Mouse (Mus musculus) limb, embryonic 10.5 days (tissue): ENCODE results near the gene Gpr141. TPM values are rescaled to one million over a fixed set of nuclear protein-coding genes. Genes with fewer than 3 reads are reported as not detected.
"Not testable (repeated sequence)": the region's sequence is repeated elsewhere in the genome, so short reads cannot be mapped to it uniquely, and the experiment has no call there.

Experiments used
- DNase-seq: peaks from one replicate; pipeline ENCODE4 v3.0.0-alpha.2; 2017; ENCODE audit warnings: low spot score
- H3K27ac ChIP-seq: fragments of 300-500 bp; sonication (generic); 2 replicates; pipeline ENCODE4 v1.5.1; 2016; ENCODE audit warnings: mild to moderate bottlenecking
- H3K27me3 ChIP-seq: fragments of 300-500 bp; sonication (generic); 2 replicates; pipeline ENCODE4 v1.6.1; 2016; ENCODE audit warnings: low read depth, mild to moderate bottlenecking; ENCODE audit not compliant: poor library complexity, severe bottlenecking
- H3K36me3 ChIP-seq: fragments of 300-500 bp; sonication (generic); 2 replicates; pipeline ENCODE4 v1.6.1; 2016; ENCODE audit warnings: mild to moderate bottlenecking, moderate library complexity
- H3K4me1 ChIP-seq: fragments of 300-500 bp; sonication (generic); 2 replicates; pipeline ENCODE4 v1.6.1; 2016
- H3K4me3 ChIP-seq: fragments of 300-500 bp; sonication (generic); 2 replicates; pipeline ENCODE4 v1.5.1; 2016; ENCODE audit warnings: mild to moderate bottlenecking, moderate library complexity
- H3K9me3 ChIP-seq: fragments of 300-500 bp; sonication (generic); replicated peaks from 2 replicates; pipeline ENCODE4 v1.6.1; 2016; ENCODE audit warnings: mild to moderate bottlenecking
- WGBS: fragments of 180-500 bp; shearing (Covaris S2); methylation state at CpG from one replicate; pipeline ENCODE4 v1.1.7; 2016; 5-methylcytosine and 5-hydroxymethylcytosine counted together
- polyA plus RNA-seq: library from polyadenylated mRNA; unstranded; fragments of >200 nt; fragmentation: Nextera tagmentation; extraction: Ambion mirVana; gene quantifications from 2 replicates; pipeline ENCODE4 v1.2.1, GENCODE M21; 2016

Gene Gpr141
- polyA plus RNA-seq, 1 experiment from 2014 or later = not detected

GRCm38 (mm10) chr13:19794486-19794885, 29.6 kb downstream of the Gpr141 start:
- H3K36me3 ChIP-seq = no peaks in the 10 kb centered on the region
- H3K9me3 ChIP-seq = no peaks in the 10 kb centered on the region
- no peaks in the 10 kb centered on the region for H3K4me1 ChIP-seq
- no peak overlapping the region for H3K4me3 ChIP-seq
- DNase-seq = no peak
- H3K27me3 ChIP-seq = no peaks in the 10 kb centered on the region
- WGBS = 80% methylated on average over 6 of the region's 6 CpGs
- H3K27ac ChIP-seq = no peak overlapping the region

GRCm38 (mm10) chr13:19793761-19794160, 30.3 kb downstream of the Gpr141 start:
- no peak for DNase-seq
- Histone ChIP-seq H3K36me3 (no peaks in the 10 kb centered on the region), H3K4me3 (no peak overlapping the region), H3K27ac (no peak overlapping the region), H3K27me3 (no peaks in the 10 kb centered on the region), H3K4me1 (no peaks in the 10 kb centered on the region), H3K9me3 (no peaks in the 10 kb centered on the region)
- WGBS = 86% methylated on average over 4 of the region's 4 CpGs

GRCm38 (mm10) chr13:19787946-19788345, 36.1 kb downstream of the Gpr141 start:
- not testable (repeated sequence) for H3K9me3 ChIP-seq, H3K36me3 ChIP-seq, H3K4me1 ChIP-seq, H3K27me3 ChIP-seq, H3K4me3 ChIP-seq, DNase-seq, H3K27ac ChIP-seq
- WGBS = 91% methylated on average over 1 of the region's 1 CpGs

- Histone ChIP-seq H3K4me3 (no peak overlapping the region), H3K9me3 (no peaks in the 10 kb centered on the region), H3K36me3 (no peaks in the 10 kb centered on the region), H3K27me3 (no peaks in the 10 kb centered on the region), H3K27ac (no peak overlapping the region), H3K4me1 (no peaks in the 10 kb centered on the region)
- 84% methylated on average over 1 of the region's 1 CpGs for WGBS
- DNase-seq = no peak
Measured at GRCm38 (mm10) chr13:19770163-19770562, 53.9 kb downstream of the Gpr141 start.

- no peak overlapping the region for H3K4me3 ChIP-seq
- WGBS = 82% methylated on average over 2 of the region's 2 CpGs
- no peak for DNase-seq
- no peaks in the 10 kb centered on the region for H3K9me3 ChIP-seq
- H3K27me3 ChIP-seq = no peaks in the 10 kb centered on the region
- no peak overlapping the region for H3K27ac ChIP-seq
- H3K36me3 ChIP-seq = no peaks in the 10 kb centered on the region
- H3K4me1 ChIP-seq = no peaks in the 10 kb centered on the region
Measured at GRCm38 (mm10) chr13:19767202-19767601, 56.9 kb downstream of the Gpr141 start.

- Histone ChIP-seq H3K27me3 (no peaks in the 10 kb centered on the region), H3K36me3 (no peaks in the 10 kb centered on the region), H3K4me3 (no peak overlapping the region), H3K4me1 (no peaks in the 10 kb centered on the region), H3K27ac (no peak overlapping the region), H3K9me3 (no peaks in the 10 kb centered on the region)
- 93% methylated on average over 4 of the region's 4 CpGs for WGBS
- no peak for DNase-seq
Measured at GRCm38 (mm10) chr13:19764276-19764675, 59.8 kb downstream of the Gpr141 start.

GRCm38 (mm10) chr13:19763211-19763610, 60.8 kb downstream of the Gpr141 start:
- Histone ChIP-seq H3K4me1 (no peaks in the 10 kb centered on the region), H3K4me3 (no peak overlapping the region), H3K36me3 (no peaks in the 10 kb centered on the region), H3K9me3 (no peaks in the 10 kb centered on the region), H3K27ac (no peak overlapping the region), H3K27me3 (no peaks in the 10 kb centered on the region)
- no peak for DNase-seq
- WGBS = 97% methylated on average over 1 of the region's 1 CpGs

GRCm38 (mm10) chr13:19745741-19746140, 78.3 kb downstream of the Gpr141 start:
- 82% methylated on average over 2 of the region's 2 CpGs for WGBS

GRCm38 (mm10) chr13:19744536-19744935, 79.5 kb downstream of the Gpr141 start:
- Histone ChIP-seq H3K4me1 (no peaks in the 10 kb centered on the region), H3K27me3 (no peaks in the 10 kb centered on the region), H3K27ac (no peak overlapping the region), H3K4me3 (no peak overlapping the region), H3K9me3 (no peaks in the 10 kb centered on the region), H3K36me3 (no peaks in the 10 kb centered on the region)
- WGBS = 91% methylated on average over 5 of the region's 5 CpGs
- DNase-seq = no peak

More at GRCm38 (mm10) chr13:19745741-19746140, 78.3 kb downstream of the Gpr141 start:
- H3K9me3 ChIP-seq = no peaks in the 10 kb centered on the region
- no peak overlapping the region for H3K4me3 ChIP-seq
- no peaks in the 10 kb centered on the region for H3K36me3 ChIP-seq
- no peaks in the 10 kb centered on the region for H3K27me3 ChIP-seq
- H3K27ac ChIP-seq = no peak overlapping the region
- DNase-seq = no peak
- no peaks in the 10 kb centered on the region for H3K4me1 ChIP-seq

GRCm38 (mm10) chr13:19734597-19734996, 89.5 kb downstream of the Gpr141 start:
- H3K4me1 ChIP-seq = no peaks in the 10 kb centered on the region
- DNase-seq = no peak
- no peaks in the 10 kb centered on the region for H3K9me3 ChIP-seq
- H3K27me3 ChIP-seq = no peaks in the 10 kb centered on the region
- H3K27ac ChIP-seq = no peak overlapping the region
- no peaks in the 10 kb centered on the region for H3K36me3 ChIP-seq
- 88% methylated on average over 5 of the region's 5 CpGs for WGBS
- no peak overlapping the region for H3K4me3 ChIP-seq

GRCm38 (mm10) chr13:19730826-19731225, 93.2 kb downstream of the Gpr141 start:
- no peaks in the 10 kb centered on the region for H3K9me3 ChIP-seq
- no peaks in the 10 kb centered on the region for H3K27me3 ChIP-seq
- H3K27ac ChIP-seq = no peak overlapping the region
- no peaks in the 10 kb centered on the region for H3K4me1 ChIP-seq
- 83% methylated on average over 2 of the region's 2 CpGs for WGBS
- H3K36me3 ChIP-seq = no peaks in the 10 kb centered on the region
- H3K4me3 ChIP-seq = no peak overlapping the region
- DNase-seq = no peak

GRCm38 (mm10) chr13:19718954-19719353, 105.1 kb downstream of the Gpr141 start:
- DNase-seq = no peak
- Histone ChIP-seq H3K36me3 (no peaks in the 10 kb centered on the region), H3K27me3 (no peaks in the 10 kb centered on the region), H3K9me3 (no peaks in the 10 kb centered on the region), H3K4me3 (no peak overlapping the region), H3K4me1 (no peaks in the 10 kb centered on the region), H3K27ac (no peak overlapping the region)
- 93% methylated on average over 5 of the region's 5 CpGs for WGBS

- WGBS = 86% methylated on average over 2 of the region's 2 CpGs
- Histone ChIP-seq H3K4me3 (no peak overlapping the region), H3K9me3 (no peaks in the 10 kb centered on the region), H3K4me1 (no peaks in the 10 kb centered on the region), H3K27me3 (no peaks in the 10 kb centered on the region), H3K27ac (no peak overlapping the region), H3K36me3 (no peaks in the 10 kb centered on the region)
- no peak for DNase-seq
Measured at GRCm38 (mm10) chr13:19717201-19717600, 106.9 kb downstream of the Gpr141 start.

GRCm38 (mm10) chr13:19703806-19704205, 120.3 kb downstream of the Gpr141 start:
- Histone ChIP-seq H3K36me3 (no peaks in the 10 kb centered on the region), H3K9me3 (no peaks in the 10 kb centered on the region), H3K27ac (no peak overlapping the region), H3K27me3 (no peaks in the 10 kb centered on the region), H3K4me1 (no peaks in the 10 kb centered on the region), H3K4me3 (no peak overlapping the region)
- WGBS = 72% methylated on average over 4 of the region's 4 CpGs
- no peak for DNase-seq
